Mouse (Mus musculus) MEL (cell line): ENCODE measurements around the gene Nos3. TPM values are rescaled to one million over a fixed set of nuclear protein-coding genes. Genes with fewer than 3 reads are reported as not detected.
A peak's percentile ranks its signal among the peaks of the same experiment; 100 is the strongest.

Experiments
- DNase-seq: peaks from one replicate; pipeline ENCODE4 v3.0.0; 2011; ENCODE audit warnings: low read depth, low spot score
- H3K27ac ChIP-seq: 2 replicates; pipeline ENCODE4 v1.5.1; 2012; ENCODE audit warnings: low read depth, mild to moderate bottlenecking, control low read depth, low read length, moderate library complexity; ENCODE audit not compliant: control insufficient read depth
- H3K27me3 ChIP-seq, 2 experiments: fragments of 150-350 bp in 1 of 2; sonication (generic) in 1 of 2; 2 replicates each; pipeline ENCODE4 v1.6.1; 2012; ENCODE audit warnings: low read length in 2 of 2, mild to moderate bottlenecking in 2 of 2, improper control_type of control experiment in 1 of 2, moderate library complexity in 1 of 2; ENCODE audit not compliant: insufficient read depth in 2 of 2, control insufficient read depth in 1 of 2
- H3K36me3 ChIP-seq, 2 experiments: 2 replicates each; pipeline ENCODE4 v1.6.1; 2012 to 2014; ENCODE audit warnings: low read length in 2 of 2, improper control_type of control experiment in 1 of 2, inconsistent platforms in 1 of 2, mild to moderate bottlenecking in 1 of 2; ENCODE audit not compliant: insufficient read depth in 2 of 2, control insufficient read depth in 1 of 2
- H3K4me1 ChIP-seq, 2 experiments: fragments of 150-350 bp in 1 of 2; sonication (generic) in 1 of 2; 2 replicates each; pipeline ENCODE4 v1.6.1; 2012; ENCODE audit warnings: low read length in 2 of 2, improper control_type of control experiment in 1 of 2, mild to moderate bottlenecking in 1 of 2; ENCODE audit not compliant: insufficient read depth in 2 of 2, control insufficient read depth in 1 of 2
- H3K4me3 ChIP-seq, 2 experiments: fragments of 150-350 bp in 1 of 2; sonication (generic) in 1 of 2; 2 replicates each; pipeline ENCODE4 v1.5.1; 2012; ENCODE audit warnings: low read depth in 2 of 2, low read length in 2 of 2, mild to moderate bottlenecking in 2 of 2, moderate library complexity in 2 of 2, control low read depth in 1 of 2, improper control_type of control experiment in 1 of 2; ENCODE audit not compliant: control insufficient read depth in 1 of 2, insufficient read depth in 1 of 2
- H3K79me2 ChIP-seq: 2 replicates; pipeline ENCODE4 v1.6.1; 2012; ENCODE audit warnings: mild to moderate bottlenecking, low read length, moderate library complexity; ENCODE audit not compliant: control insufficient read depth, poor library complexity, insufficient read depth
- H3K9ac ChIP-seq: 2 replicates; pipeline ENCODE4 v1.6.1; 2012; ENCODE audit warnings: low read depth, mild to moderate bottlenecking, control low read depth, low read length, moderate library complexity; ENCODE audit not compliant: control insufficient read depth, poor library complexity, severe bottlenecking
- H3K9me3 ChIP-seq: fragments of 150-350 bp; sonication (generic); replicated peaks from 2 replicates; pipeline ENCODE4 v1.6.1; 2012; ENCODE audit warnings: mild to moderate bottlenecking, low read length, improper control_type of control experiment, moderate library complexity; ENCODE audit not compliant: insufficient read depth
- BHLHE40 ChIP-seq: IDR thresholded peaks from 2 replicates; pipeline ENCODE4 v1.6.1; 2012; ENCODE audit warnings: low read depth, mild to moderate bottlenecking, inconsistent platforms, low read length, improper control_type of control experiment, borderline replicate concordance
- CHD1 ChIP-seq: IDR thresholded peaks from 2 replicates; pipeline ENCODE4 v1.6.1; 2012; ENCODE audit warnings: low read depth, mild to moderate bottlenecking, inconsistent platforms, low read length, improper control_type of control experiment
- CTCF ChIP-seq, 3 experiments: IDR thresholded peaks in 2 of 3; conservative IDR thresholded peaks in 1 of 3; 2 replicates each; pipeline ENCODE4 v1.5.1; 2011 to 2012; ENCODE audit warnings: low read length in 3 of 3, low read depth in 2 of 3, mild to moderate bottlenecking in 2 of 3, improper control_type of control experiment in 1 of 3, inconsistent platforms in 1 of 3, mixed read lengths in 1 of 3, moderate library complexity in 1 of 3; ENCODE audit not compliant: control insufficient read depth in 1 of 3, insufficient read depth in 1 of 3, poor library complexity in 1 of 3, severe bottlenecking in 1 of 3
- E2F4 ChIP-seq: IDR thresholded peaks from 2 replicates; pipeline ENCODE4 v1.6.1; 2011; ENCODE audit warnings: low read depth, low read length, improper control_type of control experiment, borderline replicate concordance
- ELF1 ChIP-seq: IDR thresholded peaks from 2 replicates; pipeline ENCODE4 v1.6.1; 2014; ENCODE audit warnings: low read depth, mild to moderate bottlenecking, inconsistent platforms, low read length, improper control_type of control experiment, moderate library complexity
- EP300 ChIP-seq, 2 experiments: IDR thresholded peaks; 2 replicates each; pipeline ENCODE4 v1.6.1; 2011; ENCODE audit warnings: improper control_type of control experiment in 2 of 2, low read length in 2 of 2, low read depth in 1 of 2, mild to moderate bottlenecking in 1 of 2
- ETS1 ChIP-seq: IDR thresholded peaks from 2 replicates; pipeline ENCODE4 v1.6.1; 2012; ENCODE audit warnings: low read depth, mild to moderate bottlenecking, inconsistent platforms, low read length, improper control_type of control experiment, moderate library complexity
- GABPA ChIP-seq: IDR thresholded peaks from 2 replicates; pipeline ENCODE4 v1.6.1; 2012; ENCODE audit warnings: low read depth, mild to moderate bottlenecking, inconsistent platforms, low read length, improper control_type of control experiment, moderate library complexity
- GATA1 ChIP-seq: IDR thresholded peaks from 2 replicates; pipeline ENCODE4 v1.6.1; 2011; ENCODE audit warnings: low read depth, low read length, improper control_type of control experiment
- HCFC1 ChIP-seq: IDR thresholded peaks from 2 replicates; pipeline ENCODE4 v1.6.1; 2012; ENCODE audit warnings: low read depth, mild to moderate bottlenecking, inconsistent platforms, low read length, improper control_type of control experiment, moderate library complexity
- JUND ChIP-seq: IDR thresholded peaks from 2 replicates; pipeline ENCODE4 v1.6.1; 2011; ENCODE audit warnings: low read depth, mild to moderate bottlenecking, improper control_type of control experiment, low read length
- KAT2A ChIP-seq: conservative IDR thresholded peaks from 2 replicates; pipeline ENCODE4 v1.6.1; 2012; ENCODE audit warnings: low read depth, low read length, improper control_type of control experiment, inconsistent platforms
- MAFK ChIP-seq: IDR thresholded peaks from 2 replicates; pipeline ENCODE4 v1.6.1; 2011; ENCODE audit warnings: low read depth, mild to moderate bottlenecking, low read length, improper control_type of control experiment, borderline replicate concordance
- MAX ChIP-seq: IDR thresholded peaks from 2 replicates; pipeline ENCODE4 v1.6.1; 2011; ENCODE audit warnings: low read length, improper control_type of control experiment
- MYB ChIP-seq: IDR thresholded peaks from 2 replicates; pipeline ENCODE4 v1.6.1; 2011; ENCODE audit warnings: mild to moderate bottlenecking, low read depth, low read length, improper control_type of control experiment
- MYC ChIP-seq: IDR thresholded peaks from 2 replicates; pipeline ENCODE4 v1.6.1; 2011; ENCODE audit warnings: low read depth, mild to moderate bottlenecking, low read length, improper control_type of control experiment, moderate library complexity
- NELFE ChIP-seq: IDR thresholded peaks from 2 replicates; pipeline ENCODE4 v1.6.1; 2011; ENCODE audit warnings: low read depth, low read length, improper control_type of control experiment
- NRF1 ChIP-seq: IDR thresholded peaks from 2 replicates; pipeline ENCODE4 v1.6.1; 2014; ENCODE audit warnings: low read depth, mild to moderate bottlenecking, inconsistent platforms, low read length, improper control_type of control experiment, moderate library complexity; ENCODE audit not compliant: poor library complexity, insufficient read depth, severe bottlenecking
- POLR2A ChIP-seq, 2 experiments: IDR thresholded peaks; 2 replicates each; pipeline ENCODE4 v1.6.1; 2011 to 2012; ENCODE audit warnings: low read length in 2 of 2, mild to moderate bottlenecking in 2 of 2, control low read depth in 1 of 2, improper control_type of control experiment in 1 of 2, low read depth in 1 of 2, moderate library complexity in 1 of 2; ENCODE audit not compliant: control insufficient read depth in 1 of 2, insufficient read depth in 1 of 2, poor library complexity in 1 of 2
- POLR2AphosphoS2 ChIP-seq: IDR thresholded peaks from 2 replicates; pipeline ENCODE4 v1.6.1; 2011; ENCODE audit warnings: low read length, improper control_type of control experiment
- POLR2AphosphoS5 ChIP-seq: IDR thresholded peaks from 2 replicates; pipeline ENCODE4 v1.6.1; 2012; ENCODE audit warnings: low read depth, borderline replicate concordance, mild to moderate bottlenecking, inconsistent platforms, low read length, moderate library complexity, mixed read lengths
- RAD21 ChIP-seq: IDR thresholded peaks from 2 replicates; pipeline ENCODE4 v1.6.1; 2011; ENCODE audit warnings: mild to moderate bottlenecking, low read depth, low read length, improper control_type of control experiment
- RCOR1 ChIP-seq: IDR thresholded peaks from 2 replicates; pipeline ENCODE4 v1.6.1; 2012; ENCODE audit warnings: low read depth, mild to moderate bottlenecking, inconsistent platforms, low read length, improper control_type of control experiment
- SIN3A ChIP-seq: IDR thresholded peaks from 2 replicates; pipeline ENCODE4 v1.6.1; 2012; ENCODE audit warnings: low read length, improper control_type of control experiment, inconsistent platforms
- SMC3 ChIP-seq: IDR thresholded peaks from 2 replicates; pipeline ENCODE4 v1.6.1; 2011; ENCODE audit warnings: low read depth, low read length, improper control_type of control experiment
- TBP ChIP-seq: IDR thresholded peaks from 2 replicates; pipeline ENCODE4 v1.8.0; 2011; ENCODE audit warnings: low read depth, low read length, improper control_type of control experiment
- TCF12 ChIP-seq: IDR thresholded peaks from 2 replicates; pipeline ENCODE4 v1.6.1; 2014; ENCODE audit warnings: low read depth, mild to moderate bottlenecking, inconsistent platforms, low read length, improper control_type of control experiment, moderate library complexity
- UBTF ChIP-seq: IDR thresholded peaks from 2 replicates; pipeline ENCODE4 v1.6.1; 2012; ENCODE audit warnings: low read depth, mild to moderate bottlenecking, inconsistent platforms, low read length, improper control_type of control experiment, moderate library complexity, borderline replicate concordance; ENCODE audit not compliant: insufficient read depth
- USF1 ChIP-seq: IDR thresholded peaks from 2 replicates; pipeline ENCODE4 v1.6.1; 2014; ENCODE audit warnings: low read depth, mild to moderate bottlenecking, inconsistent platforms, low read length, improper control_type of control experiment, moderate library complexity
- USF2 ChIP-seq, 2 experiments: IDR thresholded peaks; 2 replicates each; pipeline ENCODE4 v1.6.1; 2011 to 2012; ENCODE audit warnings: improper control_type of control experiment in 2 of 2, low read length in 2 of 2, borderline replicate concordance in 1 of 2, inconsistent platforms in 1 of 2, low read depth in 1 of 2, mild to moderate bottlenecking in 1 of 2; ENCODE audit not compliant: insufficient read depth in 1 of 2
- ZC3H11A ChIP-seq: IDR thresholded peaks from 2 replicates; pipeline ENCODE4 v1.6.1; 2012; ENCODE audit warnings: low read depth, mild to moderate bottlenecking, inconsistent platforms, low read length, improper control_type of control experiment
- ZKSCAN1 ChIP-seq: IDR thresholded peaks from 2 replicates; pipeline ENCODE4 v1.6.1; 2012; ENCODE audit warnings: low read depth, mild to moderate bottlenecking, inconsistent platforms, low read length, improper control_type of control experiment, moderate library complexity
- ZMIZ1 ChIP-seq: IDR thresholded peaks from 2 replicates; pipeline ENCODE4 v1.6.1; 2012; ENCODE audit warnings: low read depth, mild to moderate bottlenecking, inconsistent platforms, low read length, improper control_type of control experiment, moderate library complexity
- ZNF384 ChIP-seq: IDR thresholded peaks from 2 replicates; pipeline ENCODE4 v1.6.1; 2012; ENCODE audit warnings: low read depth, mild to moderate bottlenecking, inconsistent platforms, low read length, improper control_type of control experiment
- polyA plus RNA-seq, 2 experiments: library from polyadenylated mRNA; stranded (reverse) in 1 of 2; unstranded in 1 of 2; fragments of >175 nt in 1 of 2; fragments of >200 nt in 1 of 2; gene quantifications; 2 replicates each; pipeline versions ENCODE4 v1.2.1 to v1.2.4; 2012; ENCODE audit warnings: low replicate concordance in 2 of 2, low read depth in 1 of 2; ENCODE audit not compliant: insufficient read length in 2 of 2, insufficient read depth in 1 of 2, missing spikeins in 1 of 2
- total RNA-seq: library from RNA; depleted of rRNA; stranded (reverse); fragments of 300-350 nt; gene quantifications from 2 replicates; pipeline ENCODE4 v1.2.3, GENCODE M21; 2012

Nos3 gene
- total and polyA plus RNA-seq, 3 experiments, result 3.9 to 6.2 TPM; not detected in 1

GRCm38 (mm10) chr5:24383026-24383859 lies 18.6 kb downstream of the Nos3 start:
- H3K79me2 ChIP-seq, result peaks cover 25% of the 10 kb centered on the region
- H3K4me3 ChIP-seq, result peak overlapping the region; percentile 59 to 61
- H3K4me1 ChIP-seq, result peaks cover 22 to 78% of the 10 kb centered on the region in 2 experiments
- peak overlapping the region; percentile 53 for H3K27ac ChIP-seq
- peak overlapping the region; percentile 66 for H3K9ac ChIP-seq
- DNase-seq, result peak; percentile 100
- no peaks in the 10 kb centered on the region for H3K9me3 ChIP-seq
- no peaks in the 10 kb centered on the region for H3K27me3 ChIP-seq
- H3K36me3 ChIP-seq, result peaks cover 0 to 59% of the 10 kb centered on the region in 2 experiments; a peak in 2 of 4 replicates
- TF ChIP-seq EP300 (IDR thresholded peaks at IDR 0.05; ENCODE audit: low read depth in 1 of 2, low read length in 2 of 2) (peak; percentile 9 to 46; a peak in 3 of 4 replicates), UBTF (no peak), POLR2AphosphoS2 (peak; percentile 88; the same call in 1 of the 2 replicates), SMC3 (peak; percentile 30), GATA1 (no peak; the same call in 1 of the 2 replicates), HCFC1 (peak; percentile 84), ZKSCAN1 (peak; percentile 3; the same call in 1 of the 2 replicates), BHLHE40 (0 out of 2 replicates have a peak, but pooled peaks have one; percentile 55), RCOR1 (0 out of 2 replicates have a peak, but pooled peaks have one; percentile 28), POLR2A (IDR thresholded peaks at IDR 0.05; ENCODE audit: control insufficient read depth in 1 of 2, insufficient read depth in 1 of 2, low read depth in 1 of 2, low read length in 2 of 2, poor library complexity in 1 of 2) (peak; percentile 35 to 85; a peak in 2 of 4 replicates), USF1 (peak; percentile 32; the same call in 1 of the 2 replicates), CHD1 (no peak), POLR2AphosphoS5 (no peak; the same call in 1 of the 2 replicates), ELF1 (peak; percentile 66; the same call in 1 of the 2 replicates), ETS1 (peak; percentile 91), SIN3A (peak; percentile 100), MYB (peak; percentile 55; the same call in 1 of the 2 replicates), MAFK (no peak), JUND (peak; percentile 78; the same call in 1 of the 2 replicates), NRF1 (no peak; the same call in 1 of the 2 replicates), ZMIZ1 (no peak; the same call in 1 of the 2 replicates), NELFE (peak; percentile 72), MYC (peak; percentile 68; the same call in 1 of the 2 replicates), KAT2A (no peak; the same call in 1 of the 2 replicates), RAD21 (no peak), GABPA (no peak), MAX (peak; percentile 85; the same call in 1 of the 2 replicates), ZNF384 (no peak), TCF12 (peak; percentile 36), ZC3H11A (no peak), CTCF (IDR thresholded peaks at IDR 0.05 in 2 of 3, conservative IDR thresholded peaks at IDR 0.05 in 1 of 3; ENCODE audit: control insufficient read depth in 1 of 3, insufficient read depth in 1 of 3, low read depth in 2 of 3, low read length in 3 of 3, poor library complexity in 1 of 3, severe bottlenecking in 1 of 3) (peak; percentile 36 to 77 (median 74); a peak in 5 of 6 replicates), TBP (no peak; the same call in none of the 2 replicates), USF2 (IDR thresholded peaks at IDR 0.05; ENCODE audit: borderline replicate concordance in 1 of 2, insufficient read depth in 1 of 2, low read depth in 1 of 2, low read length in 2 of 2) (no peak), E2F4 (no peak)
